9 mouse cellular contexts compared by ENCODE assay signal in genomic region chr10:117570971-117571861, GRCm38 (mm10). TPM values are rescaled to one million over a fixed set of nuclear protein-coding genes. Genes with fewer than 3 reads are reported as not detected.
DNase-seq lines count a peak whose midpoint lies in the region; ATAC-seq and TF ChIP-seq lines count a peak whose summit lies in the region.
"Had no signal": no experiment of that assay in that cellular context is flagged by ENCODE, and none has a peak within 500 bp of the region (broad histone marks: within the 10 kb centered on the region; RNA-seq: fewer than 3 reads in every experiment).

No protein-coding gene starts in this region.

- H3K9me3 ChIP-seq in limb, embryonic 13.5 days, result 0 out of 2 replicates have a peak, but pooled peaks cover 1% of the 10 kb centered on the region
- no peaks in the 10 kb centered on the region for H3K9me3 ChIP-seq in midbrain, postnatal 0 days (ENCODE audit: low read length)

- no peaks in the 10 kb centered on the region for H3K36me3 ChIP-seq in limb, embryonic 13.5 days
- no peaks in the 10 kb centered on the region for H3K36me3 ChIP-seq in midbrain, postnatal 0 days (ENCODE audit: insufficient read depth, low read length)

- H3K27me3 ChIP-seq in limb, embryonic 13.5 days, result 0 out of 2 replicates have a peak, but pooled peaks cover 6% of the 10 kb centered on the region
- H3K27me3 ChIP-seq in midbrain, postnatal 0 days (ENCODE audit: insufficient read depth, low read length), result peaks cover 6% of the 10 kb centered on the region
- H3K27me3 ChIP-seq: Patski had no signal

- WGBS in limb, embryonic 13.5 days, result under 1% methylated on average over 27 of the region's 27 CpGs
- WGBS in midbrain, postnatal 0 days, result under 1% methylated on average over 27 of the region's 27 CpGs

- TF ChIP-seq POLR2A in bone marrow macrophage, adult 2 months (IDR thresholded peaks at IDR 0.05; ENCODE audit: borderline replicate concordance, low read depth, low read length), result no peak

- DNase-seq in layer of hippocampus, adult 11-12 months (ENCODE audit: low spot score), result peak; percentile 10
- no peak for DNase-seq in layer of hippocampus, adult 9-10 months (ENCODE audit: low spot score)
- DNase-seq in frontal cortex, postnatal 36 days (ENCODE audit: low spot score in 2 of 2), result peak; percentile 35 to 43
- DNase-seq in induced T-regulatory cell, adult 2 months (ENCODE audit: low read depth), result peak; percentile 66
- DNase-seq in midbrain, postnatal 0 days (ENCODE audit: low spot score), result peak; percentile 54
- DNase-seq in thymus, postnatal 4 days, result peak; percentile 36

- no peak overlapping the region for H3K27ac ChIP-seq in bone marrow macrophage, adult 2 months (ENCODE audit: insufficient read depth, low read depth, low read length)
- peak overlapping the region; percentile 61; the same call in 1 of the 2 replicates for H3K27ac ChIP-seq in limb, embryonic 13.5 days
- H3K27ac ChIP-seq in midbrain, postnatal 0 days (ENCODE audit: low read depth, low read length), result no peak overlapping the region

- H3K4me3 ChIP-seq in bone marrow macrophage, adult 2 months (ENCODE audit: insufficient read depth, low read length), result peak overlapping the region; percentile 41
- peak overlapping the region; percentile 38 for H3K4me3 ChIP-seq in limb, embryonic 13.5 days
- H3K4me3 ChIP-seq in midbrain, postnatal 0 days (ENCODE audit: low read depth, low read length), result peak overlapping the region; percentile 29

- ATAC-seq in limb, embryonic 13.5 days (ENCODE audit: low FRiP score, low read depth), result peak; percentile 79
- no peak for ATAC-seq in midbrain, postnatal 0 days (ENCODE audit: low FRiP score)
- ATAC-seq: Patski had no signal

- H3K4me1 ChIP-seq in bone marrow macrophage, adult 2 months (ENCODE audit: control insufficient read depth, insufficient read depth, low read length), result no peaks in the 10 kb centered on the region
- H3K4me1 ChIP-seq in limb, embryonic 13.5 days, result peaks cover 30% of the 10 kb centered on the region
- peaks cover 5% of the 10 kb centered on the region; the same call in 1 of the 2 replicates for H3K4me1 ChIP-seq in midbrain, postnatal 0 days (ENCODE audit: insufficient read depth, low read length)

- peak overlapping the region; percentile 43; the same call in 1 of the 2 replicates for H3K9ac ChIP-seq in limb, embryonic 13.5 days
- peak overlapping the region; percentile 24; the same call in 1 of the 2 replicates for H3K9ac ChIP-seq in midbrain, postnatal 0 days (replicated peaks; ENCODE audit: low read length, poor library complexity, severe bottlenecking)

- no peak for TF ChIP-seq CTCF in bone marrow macrophage, adult 2 months (IDR thresholded peaks at IDR 0.05; ENCODE audit: low read depth, low read length)
- no peak for TF ChIP-seq CTCF in midbrain, postnatal 0 days (IDR thresholded peaks at IDR 0.05)

- peak overlapping the region; percentile 70 for H3K4me2 ChIP-seq in limb, embryonic 13.5 days (replicated peaks)
- peak overlapping the region; percentile 63 for H3K4me2 ChIP-seq in midbrain, postnatal 0 days (ENCODE audit: low read depth, low read length, poor library complexity, severe bottlenecking)

RNA-seq across cellular contexts. Expression of gene Cpm, which starts 58.1 kb away (rescaled TPM):
- polyA plus RNA-seq in bone marrow macrophage, adult 2 months (2012; ENCODE audit: insufficient read depth, insufficient read length, missing spikeins), result not detected in 2 replicates
- polyA plus RNA-seq in limb, embryonic 13.5 days (2015; fragmentation: Nextera tagmentation; extraction: Ambion mirVana), result 40.5 and 42.8 TPM in 2 replicates
- total RNA-seq in midbrain, postnatal 0 days (2014; rRNA removed), result 3.9 TPM in 2 replicates
- polyA plus RNA-seq in midbrain, postnatal 0 days (2015; fragmentation: Nextera tagmentation; extraction: Ambion mirVana), result 4.8 and 7.9 TPM in 2 replicates
